Mouse (Mus musculus): Measurements from ENCODE around the gene Sema3g. TPM values are rescaled to one million over a fixed set of nuclear protein-coding genes. Genes with fewer than 3 reads are reported as not detected.

The Sema3g gene
- polyA plus RNA-seq, 1 experiment = not detected

DNA sequence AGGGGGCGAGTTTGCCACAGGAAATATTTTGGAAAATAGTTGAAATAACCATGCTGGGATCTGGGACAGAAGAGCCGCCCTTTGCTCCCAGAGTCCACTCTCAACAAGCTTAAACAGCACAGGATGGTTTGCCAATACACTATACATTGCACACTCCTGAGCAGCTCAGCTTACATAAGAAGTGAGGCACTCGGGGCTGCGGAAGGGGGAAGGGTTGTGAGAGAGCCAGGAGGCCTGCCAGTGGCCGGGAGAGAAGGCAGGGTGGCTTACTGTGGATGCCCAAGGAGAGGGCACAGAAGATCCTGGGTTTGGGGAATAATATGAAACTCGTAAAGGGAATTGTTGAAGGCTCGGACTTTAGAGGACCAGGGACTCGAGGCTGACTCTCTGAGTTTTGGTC is 3.8 kb upstream of the Sema3g start:
- TF ChIP-seq TAL1 (IDR thresholded peaks at IDR 0.05; ENCODE audit: low read length) = no peak
- no peak for TF ChIP-seq GATA1 (IDR thresholded peaks at IDR 0.05; ENCODE audit: low read length)
- Histone ChIP-seq H3K36me3 (ENCODE audit: control insufficient read depth) (no peaks in the 10 kb centered on the region; the same call in 1 of the 2 replicates), H3K4me1 (ENCODE audit: control insufficient read depth) (peaks cover 25% of the 10 kb centered on the region), H3K4me3 (replicated peaks) (no peak overlapping the region), H3K27me3 (ENCODE audit: control insufficient read depth) (peaks cover 10% of the 10 kb centered on the region), H3K9me3 (ENCODE audit: control insufficient read depth, low read length) (no peaks in the 10 kb centered on the region)

GRCm38 (mm10) chr14:31214684-31215083 is 3.0 kb upstream of the Sema3g start:
- TF ChIP-seq GATA1 (IDR thresholded peaks at IDR 0.05; ENCODE audit: low read length) (no peak), TAL1 (IDR thresholded peaks at IDR 0.05; ENCODE audit: low read length) (no peak)
- H3K4me1 ChIP-seq (ENCODE audit: control insufficient read depth) = peaks cover 25% of the 10 kb centered on the region
- H3K4me3 ChIP-seq (replicated peaks) = no peak overlapping the region
- H3K27me3 ChIP-seq (ENCODE audit: control insufficient read depth) = peaks cover 13% of the 10 kb centered on the region
- H3K9me3 ChIP-seq (ENCODE audit: control insufficient read depth, low read length) = no peaks in the 10 kb centered on the region
- H3K36me3 ChIP-seq (ENCODE audit: control insufficient read depth) = no peaks in the 10 kb centered on the region; the same call in 1 of the 2 replicates

DNA sequence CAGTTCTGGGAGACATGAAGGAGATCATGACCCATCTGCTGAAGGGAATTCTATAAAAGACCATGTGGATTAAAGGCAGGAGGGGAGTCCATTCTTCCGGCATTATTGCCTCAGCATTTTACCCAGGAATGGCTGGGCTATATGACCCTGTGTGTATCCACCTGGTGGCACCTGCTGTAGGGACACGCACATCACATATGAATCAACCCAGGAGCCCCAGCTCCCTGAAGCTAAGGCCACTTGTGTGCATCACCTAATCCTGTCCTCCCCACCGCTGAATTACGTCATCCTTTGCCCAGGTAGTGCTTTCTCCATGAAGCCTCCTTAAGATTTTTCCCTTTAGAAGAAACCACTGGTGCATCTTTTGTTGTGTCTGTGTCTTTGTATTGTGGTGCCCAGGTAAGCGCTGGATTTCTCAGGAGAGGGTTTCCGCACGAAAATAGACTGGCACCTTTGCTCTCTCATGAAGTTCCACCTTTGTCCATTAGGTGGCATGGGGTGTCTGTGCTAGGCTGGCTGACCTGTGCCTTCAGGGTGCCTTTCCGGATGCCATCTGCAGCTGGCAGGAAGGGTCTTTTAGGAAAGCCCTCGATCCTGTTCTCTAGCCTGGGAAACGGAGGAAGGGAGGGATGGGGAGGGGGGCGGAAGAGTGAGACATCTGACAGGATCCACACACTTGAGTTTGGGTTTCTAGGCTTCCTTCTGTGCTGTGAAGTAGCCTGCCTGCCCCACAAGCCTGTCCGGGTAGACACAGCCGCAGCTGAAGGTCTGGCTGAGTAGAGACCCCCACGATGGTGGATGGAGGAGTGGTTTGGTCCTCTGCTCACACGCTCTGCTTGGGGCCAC is 2.3 kb upstream of the Sema3g start:
- H3K27me3 ChIP-seq (ENCODE audit: control insufficient read depth) = peaks cover 13% of the 10 kb centered on the region
- H3K36me3 ChIP-seq (ENCODE audit: control insufficient read depth) = no peaks in the 10 kb centered on the region; the same call in 1 of the 2 replicates
- H3K9me3 ChIP-seq (ENCODE audit: control insufficient read depth, low read length) = no peaks in the 10 kb centered on the region
- TF ChIP-seq TAL1 (IDR thresholded peaks at IDR 0.05; ENCODE audit: low read length) (no peak), GATA1 (IDR thresholded peaks at IDR 0.05; ENCODE audit: low read length) (no peak)
- H3K4me1 ChIP-seq (ENCODE audit: control insufficient read depth) = peaks cover 25% of the 10 kb centered on the region
- H3K4me3 ChIP-seq (replicated peaks) = no peak overlapping the region

DNA sequence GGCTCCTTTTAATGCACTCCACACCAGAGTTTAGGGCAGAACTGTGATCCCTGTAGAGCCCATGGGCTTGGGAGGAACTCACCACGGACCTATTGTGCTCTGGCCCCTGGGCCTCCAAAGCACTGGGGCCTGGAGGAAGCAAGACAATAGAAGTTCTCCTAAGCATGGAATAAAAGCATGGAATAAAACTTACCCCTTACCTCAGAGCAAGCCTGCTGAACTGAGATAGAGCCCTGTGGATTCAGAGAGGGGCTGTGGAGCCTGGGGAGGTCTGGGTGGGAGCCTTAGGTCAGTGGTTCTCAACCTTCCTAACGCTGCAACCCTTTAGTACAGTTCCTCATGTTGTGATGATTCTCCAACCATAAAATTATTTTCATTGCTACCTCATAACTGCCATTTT is 814 bp upstream of the Sema3g start, which contains the start of gene Nisch:
Gene Nisch (minus strand): TSS at position 101 of the 400 bp plus-strand sequence.
- H3K4me3 ChIP-seq (replicated peaks) = no peak within 1 kb of the TSS
- no peaks in the 10 kb centered on the region; the same call in 1 of the 2 replicates for H3K36me3 ChIP-seq (ENCODE audit: control insufficient read depth)
- no peaks in the 10 kb centered on the region for H3K9me3 ChIP-seq (ENCODE audit: control insufficient read depth, low read length)
- TF ChIP-seq GATA1 (IDR thresholded peaks at IDR 0.05; ENCODE audit: low read length) (no peak), TAL1 (IDR thresholded peaks at IDR 0.05; ENCODE audit: low read length) (no peak)
- H3K4me1 ChIP-seq (ENCODE audit: control insufficient read depth) = peaks cover 25% of the 10 kb centered on the region
- H3K27me3 ChIP-seq (ENCODE audit: control insufficient read depth) = peaks cover 15% of the 10 kb centered on the region

DNA sequence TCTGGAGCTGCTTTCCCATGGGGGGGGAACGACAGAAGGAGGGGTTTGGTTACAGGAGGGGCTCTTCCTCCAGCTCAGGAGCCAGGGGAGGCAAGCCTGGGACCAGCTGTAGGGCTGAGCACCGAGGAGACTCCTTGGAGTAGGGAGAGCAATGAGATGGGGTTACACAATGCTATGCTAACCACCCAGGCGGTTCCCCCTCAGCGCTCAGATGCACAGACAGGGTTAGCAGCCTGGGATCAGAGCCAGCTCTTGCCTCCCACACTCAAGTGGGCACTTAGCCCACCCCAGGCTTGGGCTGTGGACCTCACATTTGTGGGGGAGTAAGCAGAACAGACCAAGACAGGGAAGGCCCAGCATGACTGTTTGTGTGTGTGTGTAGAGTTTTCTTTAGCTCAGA is 9.3 kb downstream of the Sema3g start:
- no peaks in the 10 kb centered on the region for H3K4me1 ChIP-seq (ENCODE audit: control insufficient read depth)
- H3K9me3 ChIP-seq (ENCODE audit: control insufficient read depth, low read length) = no peaks in the 10 kb centered on the region
- H3K36me3 ChIP-seq (ENCODE audit: control insufficient read depth) = no peaks in the 10 kb centered on the region
- no peak for TF ChIP-seq GATA1 (IDR thresholded peaks at IDR 0.05; ENCODE audit: low read length)
- no peak for TF ChIP-seq TAL1 (IDR thresholded peaks at IDR 0.05; ENCODE audit: low read length)
- no peak overlapping the region for H3K4me3 ChIP-seq (replicated peaks)
- peaks cover 20% of the 10 kb centered on the region for H3K27me3 ChIP-seq (ENCODE audit: control insufficient read depth)

DNA sequence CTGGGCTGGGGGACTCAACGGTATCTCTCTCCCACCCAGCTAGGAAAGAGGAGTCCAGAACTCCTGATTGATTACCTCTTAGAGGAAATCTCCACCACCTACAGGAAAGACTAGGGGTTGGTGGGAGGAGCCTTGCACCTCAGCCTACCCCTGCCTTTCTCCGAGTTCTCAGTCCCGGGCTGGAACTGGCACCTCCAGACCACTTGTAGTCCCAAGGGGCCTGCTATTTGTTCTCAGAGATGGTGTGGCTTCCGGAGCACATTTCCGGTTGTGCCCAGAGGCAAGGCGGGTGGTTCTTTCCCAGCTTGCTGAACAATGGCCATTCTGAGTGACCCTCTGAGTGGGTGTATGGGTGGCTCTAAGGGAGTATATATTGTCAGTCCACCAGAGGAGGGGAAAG is 10.6 kb downstream of the Sema3g start:
- Histone ChIP-seq H3K36me3 (ENCODE audit: control insufficient read depth) (no peaks in the 10 kb centered on the region), H3K4me3 (replicated peaks) (no peak overlapping the region), H3K9me3 (ENCODE audit: control insufficient read depth, low read length) (no peaks in the 10 kb centered on the region), H3K27me3 (ENCODE audit: control insufficient read depth) (peaks cover 31% of the 10 kb centered on the region), H3K4me1 (ENCODE audit: control insufficient read depth) (no peaks in the 10 kb centered on the region)
- TF ChIP-seq GATA1 (IDR thresholded peaks at IDR 0.05; ENCODE audit: low read length) (no peak), TAL1 (IDR thresholded peaks at IDR 0.05; ENCODE audit: low read length) (no peak)

GRCm38 (mm10) chr14:31230442-31230841 is 12.8 kb downstream of the Sema3g start:
- peaks cover 1% of the 10 kb centered on the region; the same call in 1 of the 2 replicates for H3K4me1 ChIP-seq (ENCODE audit: control insufficient read depth)
- H3K27me3 ChIP-seq (ENCODE audit: control insufficient read depth) = peaks cover 34% of the 10 kb centered on the region
- no peak overlapping the region for H3K4me3 ChIP-seq (replicated peaks)
- no peaks in the 10 kb centered on the region for H3K36me3 ChIP-seq (ENCODE audit: control insufficient read depth)
- H3K9me3 ChIP-seq (ENCODE audit: control insufficient read depth, low read length) = no peaks in the 10 kb centered on the region
- no peak for TF ChIP-seq GATA1 (IDR thresholded peaks at IDR 0.05; ENCODE audit: low read length)
- TF ChIP-seq TAL1 (IDR thresholded peaks at IDR 0.05; ENCODE audit: low read length) = no peak

- H3K36me3 ChIP-seq (ENCODE audit: control insufficient read depth) = no peaks in the 10 kb centered on the region; the same call in 1 of the 2 replicates
- peaks cover 1% of the 10 kb centered on the region; the same call in 1 of the 2 replicates for H3K4me1 ChIP-seq (ENCODE audit: control insufficient read depth)
- no peak for TF ChIP-seq GATA1 (IDR thresholded peaks at IDR 0.05; ENCODE audit: low read length)
- TF ChIP-seq TAL1 (IDR thresholded peaks at IDR 0.05; ENCODE audit: low read length) = no peak
- peaks cover 34% of the 10 kb centered on the region for H3K27me3 ChIP-seq (ENCODE audit: control insufficient read depth)
- H3K9me3 ChIP-seq (ENCODE audit: control insufficient read depth, low read length) = no peaks in the 10 kb centered on the region
- no peak overlapping the region for H3K4me3 ChIP-seq (replicated peaks)
These were observed 14.9 kb downstream of the Sema3g start for GRCm38 (mm10) chr14:31232404-31233069.

All from erythroblast, embryonic 14.5 days (primary cell).